Mouse (Mus musculus): ENCODE data around the gene Elac2.

Elac2 gene

DNA sequence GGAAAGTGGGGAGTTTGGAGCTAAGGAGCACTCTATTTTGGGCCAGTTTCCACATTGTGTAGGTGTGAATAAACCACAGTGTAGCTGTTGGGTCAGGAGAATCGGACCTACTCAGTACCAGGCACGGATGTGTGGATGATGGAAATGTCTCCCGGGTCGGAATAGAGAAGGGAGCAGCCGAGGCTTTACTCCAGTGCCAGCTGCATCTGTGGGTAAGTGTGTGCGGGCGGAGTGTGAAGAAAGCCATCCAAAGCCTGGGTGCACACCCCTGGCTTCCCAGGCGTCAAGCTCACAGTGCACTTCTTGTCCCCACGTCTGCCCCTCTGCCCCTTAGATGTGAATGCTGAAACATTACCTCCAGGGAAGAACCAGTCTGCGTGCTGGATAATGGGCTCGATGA is 43.9 kb downstream of the Elac2 start:
- DNase-seq (ENCODE audit: low spot score) = no peak

DNA sequence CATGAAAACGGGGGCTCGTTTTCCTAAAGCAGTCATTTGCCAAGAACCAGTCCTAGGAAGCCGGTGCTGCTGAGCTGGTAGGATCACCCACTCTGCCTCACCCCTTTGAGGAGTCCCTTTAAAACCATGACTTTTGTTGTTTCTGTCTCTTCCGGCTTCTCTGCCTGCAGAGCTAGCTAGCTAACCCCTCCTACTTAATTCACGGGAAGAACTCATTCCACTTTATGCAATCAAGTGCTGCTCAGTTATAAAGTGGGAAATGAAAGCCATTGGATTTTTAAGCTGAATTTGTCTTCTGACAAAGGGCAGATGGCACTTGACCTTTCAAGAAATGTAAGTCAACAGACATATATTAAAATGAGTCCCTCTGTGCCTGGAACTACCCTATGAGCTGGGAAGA is 49.2 kb downstream of the Elac2 start:
- DNase-seq (ENCODE audit: low spot score) = no peak

DNA sequence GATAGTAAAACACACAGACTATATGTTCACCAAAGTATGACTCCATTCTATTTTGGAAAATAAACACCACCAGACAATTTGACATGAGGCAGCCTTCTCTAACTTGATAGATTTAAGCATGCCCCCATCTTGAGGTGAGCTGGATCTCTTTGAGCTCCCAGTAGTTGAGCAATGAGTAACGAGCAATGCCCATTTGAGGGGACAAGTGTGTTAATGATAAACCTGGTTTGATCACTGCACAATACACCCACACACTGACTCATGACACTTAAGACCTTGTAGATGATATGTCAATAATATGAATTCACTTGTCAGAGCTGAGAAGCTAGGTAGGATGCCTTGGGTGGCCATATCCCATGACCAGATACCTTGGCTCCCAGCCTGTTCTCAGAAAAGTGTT is 51.4 kb downstream of the Elac2 start:
- no peak for DNase-seq (ENCODE audit: low spot score)

DNA sequence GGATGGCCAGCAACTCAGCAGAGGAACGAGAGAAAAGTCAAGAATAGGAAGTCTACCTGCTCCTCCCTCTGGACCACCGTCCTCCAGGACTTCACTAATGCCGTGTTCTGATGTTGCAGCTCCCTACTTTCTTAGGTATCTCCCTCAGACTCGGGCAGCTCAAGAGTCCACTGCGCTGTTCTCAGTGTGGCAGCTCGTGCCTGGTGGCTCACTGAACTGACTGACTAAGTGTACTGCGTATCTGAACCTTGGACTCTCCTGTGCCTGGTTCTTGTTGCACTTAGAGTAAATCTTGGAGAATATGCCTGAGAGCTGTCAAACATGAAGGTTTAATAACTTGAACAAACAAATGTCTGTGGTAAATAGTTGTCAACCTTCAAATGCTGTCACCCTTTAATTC is 53.4 kb downstream of the Elac2 start:
- DNase-seq (ENCODE audit: low spot score) = no peak

DNA sequence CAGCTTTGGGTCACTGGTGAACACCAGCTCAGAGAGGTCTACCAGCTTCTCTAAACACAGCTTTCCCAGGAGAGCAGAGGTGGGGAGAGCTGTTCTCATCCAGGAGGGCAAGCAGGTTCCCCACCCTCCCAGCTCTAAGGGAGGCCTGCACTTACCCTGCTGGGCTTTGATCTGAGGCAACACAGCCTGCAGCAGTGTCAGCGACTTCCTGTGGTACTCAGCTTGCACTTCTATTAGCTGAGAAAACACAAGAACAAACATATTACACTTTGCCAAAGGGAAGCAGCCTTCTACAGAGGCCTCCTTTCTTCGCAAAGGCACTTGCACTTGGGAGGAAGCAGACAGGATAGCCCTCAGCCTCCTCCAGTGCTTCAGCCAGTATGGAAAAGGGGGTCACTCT is 60.2 kb downstream of the Elac2 start:
- no peak for DNase-seq (ENCODE audit: low spot score)

DNA sequence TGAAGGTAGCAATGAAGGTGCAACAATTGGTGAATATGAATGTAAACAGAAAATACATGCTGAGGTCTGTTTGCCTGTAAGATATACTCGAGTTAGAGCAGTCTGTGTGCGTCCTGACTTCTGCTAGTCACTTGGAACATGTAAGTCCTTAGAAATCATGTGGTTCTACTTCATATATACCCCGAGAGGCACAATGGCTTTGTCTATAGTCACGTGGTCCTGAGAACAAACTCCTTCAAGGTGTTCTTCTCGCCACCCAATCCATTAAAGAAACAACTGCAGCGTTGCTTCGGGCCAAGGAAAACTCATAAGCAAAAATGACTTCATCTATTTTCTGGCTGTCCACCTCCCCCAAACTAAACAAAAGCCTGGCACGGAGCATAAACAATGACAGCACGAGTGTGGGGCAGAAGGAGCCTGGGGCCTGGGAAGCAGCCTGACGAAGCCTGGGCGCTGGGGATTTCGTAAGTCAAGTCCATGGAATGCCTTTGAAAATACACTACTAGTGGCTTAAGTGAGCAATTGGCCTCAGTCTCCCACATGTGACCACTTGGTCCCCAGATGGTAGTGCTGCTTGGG is 60.8 kb downstream of the Elac2 start:
- DNase-seq (ENCODE audit: low spot score) = no peak

DNA sequence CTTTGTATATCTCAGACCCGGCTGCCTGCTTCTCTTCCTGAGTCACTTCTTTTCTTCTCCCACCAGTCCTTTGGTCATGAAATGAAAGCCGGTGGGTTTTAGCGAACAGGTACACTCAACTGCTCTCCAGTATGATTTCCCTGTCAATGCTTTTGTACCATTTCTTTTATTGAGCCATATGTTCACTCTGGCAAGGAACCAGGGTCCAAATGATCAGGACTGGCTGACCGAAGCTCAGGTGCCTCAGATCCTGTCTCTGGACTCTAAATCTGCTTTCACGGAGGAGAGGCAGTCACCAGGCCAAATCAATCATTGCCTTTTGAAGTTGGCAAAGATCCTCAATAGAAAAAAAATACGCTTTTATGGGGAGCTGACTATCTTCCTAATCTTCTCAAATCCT is 61.7 kb downstream of the Elac2 start:
- no peak for DNase-seq (ENCODE audit: low spot score)

DNA sequence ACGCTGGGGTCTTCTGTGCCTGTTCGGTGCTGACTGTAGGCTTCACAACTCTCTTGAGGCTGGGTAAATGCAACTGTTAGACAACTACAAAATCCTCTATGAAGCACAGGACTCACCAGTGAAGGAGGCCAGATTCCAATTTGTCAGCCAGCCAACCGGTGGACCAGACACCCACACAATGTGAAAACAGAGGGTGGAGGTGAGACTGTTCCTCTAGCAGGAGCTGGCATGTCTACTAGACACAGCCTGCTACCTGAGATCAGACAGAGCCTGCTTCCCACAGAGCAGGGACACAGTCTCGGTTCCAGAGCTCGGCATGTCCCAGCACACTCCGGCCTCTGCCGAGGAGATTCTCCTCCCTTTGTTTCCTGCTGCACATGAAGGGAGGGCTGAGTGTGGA is 70.3 kb downstream of the Elac2 start:
- DNase-seq (ENCODE audit: low spot score) = no peak

DNA sequence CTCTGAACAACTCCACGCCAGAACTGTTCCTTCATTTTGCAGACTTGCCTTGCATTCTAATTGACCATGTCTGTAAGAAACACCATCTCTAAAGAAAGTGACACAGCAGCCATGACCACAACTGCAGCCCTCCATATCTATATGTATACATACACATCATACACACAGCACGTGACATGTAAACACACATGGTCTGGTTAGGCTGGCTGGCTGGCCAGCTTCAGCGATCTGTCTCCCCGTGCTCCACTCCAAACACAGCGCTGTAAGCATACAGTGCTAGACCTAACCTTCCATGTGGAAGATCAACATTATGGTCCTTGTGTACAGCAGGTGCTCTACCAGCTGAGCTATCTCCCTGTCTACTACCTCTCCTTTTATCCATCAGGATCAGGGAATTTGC is 72.0 kb downstream of the Elac2 start:
- DNase-seq (ENCODE audit: low spot score) = no peak

All from spleen, adult 12 weeks (tissue).